Mouse (Mus musculus): ENCODE results near the gene Ebf3.

Gene Ebf3

DNA sequence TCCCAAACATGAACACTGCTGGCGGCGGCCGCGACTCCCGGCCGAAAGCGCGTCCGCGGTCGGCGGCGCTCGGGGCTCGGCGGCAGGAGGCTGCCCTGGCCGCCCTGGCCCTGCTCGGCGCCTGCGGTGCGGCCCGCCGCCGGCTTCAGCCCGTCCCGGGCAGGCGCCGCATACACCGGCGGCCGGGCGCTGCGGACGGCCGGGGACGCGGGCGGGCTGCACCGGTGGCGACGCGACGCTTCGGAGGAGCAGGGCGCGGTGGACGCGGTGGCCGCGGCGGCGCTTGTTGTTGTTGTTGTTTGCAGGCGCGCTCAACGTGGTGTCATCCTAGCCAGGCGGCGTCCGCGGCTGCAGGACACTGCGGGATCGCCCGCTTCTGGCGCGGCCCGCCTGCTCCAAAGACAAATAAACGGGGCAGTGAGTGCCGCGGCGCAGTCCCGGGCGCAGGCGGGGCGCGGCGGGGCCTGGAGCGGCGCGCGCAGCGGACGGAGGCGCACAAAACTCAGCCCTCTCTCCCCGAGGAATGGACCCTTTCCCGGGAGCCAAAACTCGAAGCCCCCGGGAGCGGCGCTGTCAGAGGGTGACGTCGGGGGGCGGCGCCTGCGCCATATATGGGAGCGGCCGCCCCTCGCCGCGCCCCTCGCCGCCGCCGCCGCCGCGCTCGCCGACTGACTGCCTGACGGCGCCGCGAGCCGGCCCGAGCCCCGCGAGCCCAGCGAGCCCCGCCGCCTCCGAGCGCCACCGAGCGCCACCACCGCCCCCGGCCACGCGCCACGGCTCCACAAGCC, at the start of gene Ebf3:
Ebf3 (minus strand) TSS at position 542 of the 788 bp plus-strand sequence.
- peak; percentile 74 to 80 for DNase-seq

DNA sequence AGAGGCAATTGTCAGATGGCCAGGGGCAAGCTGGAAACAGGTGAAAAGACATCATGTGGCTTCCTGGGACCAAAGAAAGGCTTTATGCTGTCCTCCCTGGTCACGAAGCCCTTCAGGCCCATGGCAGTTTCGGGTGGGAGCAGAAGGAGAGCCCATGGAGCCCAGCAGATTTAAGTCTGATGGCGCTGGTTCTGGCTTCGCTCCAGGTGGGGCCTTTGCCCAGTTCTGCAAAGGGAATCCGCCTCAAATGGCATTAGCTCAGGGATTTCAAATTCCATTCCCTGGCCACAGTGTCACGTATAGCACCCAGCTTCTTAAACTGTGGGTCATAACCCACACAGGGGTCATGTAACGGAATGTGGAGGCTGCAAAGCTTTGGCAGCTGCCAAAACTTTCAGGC, 32.6 kb upstream of the Ebf3 start:
- no peak for DNase-seq

DNA sequence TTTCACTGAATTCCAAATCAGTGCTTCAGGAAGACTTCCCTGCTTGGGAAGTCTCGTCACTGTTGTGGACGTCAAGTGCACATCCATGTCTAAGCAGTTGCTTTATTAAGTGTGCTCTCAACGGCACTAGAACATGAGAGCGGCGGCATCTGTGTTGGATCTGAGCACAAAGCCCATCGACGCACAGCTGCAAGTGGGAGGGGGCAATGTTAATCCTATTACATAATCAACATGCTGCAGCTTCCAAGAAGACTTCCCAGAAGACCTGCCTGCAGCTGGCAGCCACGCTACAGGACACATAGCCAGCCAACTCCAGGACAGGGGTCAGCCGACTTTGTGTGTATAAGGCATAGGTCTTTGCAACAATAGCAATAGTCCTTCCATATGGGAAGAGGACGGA, 31.8 kb upstream of the Ebf3 start:
- no peak for DNase-seq

DNA sequence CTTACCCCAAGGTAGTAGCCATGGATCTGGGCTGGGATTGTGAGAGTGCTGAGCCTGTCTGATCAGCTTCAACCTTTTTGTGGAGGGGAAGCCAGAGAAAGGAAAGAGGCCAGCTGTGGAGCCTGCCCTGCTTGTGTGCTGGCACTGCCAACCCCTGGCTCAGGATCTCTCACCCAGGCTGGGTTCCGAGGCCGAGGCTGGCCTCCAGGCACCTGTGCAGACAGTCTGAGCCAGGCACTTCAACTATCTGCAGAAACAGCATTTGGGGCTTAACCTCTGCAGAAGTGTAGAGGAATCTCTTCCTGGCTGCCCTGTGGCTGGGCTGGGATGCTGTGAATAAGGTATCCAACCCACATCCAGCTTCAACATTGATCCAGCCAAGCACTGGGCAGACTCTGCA, 19.7 kb upstream of the Ebf3 start:
- DNase-seq, result no peak

DNA sequence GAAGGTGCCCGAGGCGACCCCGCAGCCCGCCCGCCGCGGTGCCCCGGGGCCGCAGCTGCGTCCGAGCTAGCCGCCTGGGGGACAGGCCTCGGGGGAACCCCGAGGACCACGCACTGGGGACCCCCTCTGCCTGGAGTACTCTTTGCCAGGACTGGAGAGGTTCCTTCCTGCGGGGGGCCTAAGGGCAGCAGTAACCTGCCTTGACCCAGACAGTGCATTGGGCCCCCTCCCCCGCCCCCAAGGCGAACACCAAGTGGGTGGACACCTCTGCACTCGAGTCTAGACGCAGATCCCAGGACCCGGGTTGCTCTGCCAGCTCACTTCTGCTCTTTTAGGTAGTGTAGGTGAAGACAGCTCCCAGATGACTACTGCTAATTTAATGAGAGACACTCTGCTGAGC, 8.7 kb upstream of the Ebf3 start:
- DNase-seq, result no peak

DNA sequence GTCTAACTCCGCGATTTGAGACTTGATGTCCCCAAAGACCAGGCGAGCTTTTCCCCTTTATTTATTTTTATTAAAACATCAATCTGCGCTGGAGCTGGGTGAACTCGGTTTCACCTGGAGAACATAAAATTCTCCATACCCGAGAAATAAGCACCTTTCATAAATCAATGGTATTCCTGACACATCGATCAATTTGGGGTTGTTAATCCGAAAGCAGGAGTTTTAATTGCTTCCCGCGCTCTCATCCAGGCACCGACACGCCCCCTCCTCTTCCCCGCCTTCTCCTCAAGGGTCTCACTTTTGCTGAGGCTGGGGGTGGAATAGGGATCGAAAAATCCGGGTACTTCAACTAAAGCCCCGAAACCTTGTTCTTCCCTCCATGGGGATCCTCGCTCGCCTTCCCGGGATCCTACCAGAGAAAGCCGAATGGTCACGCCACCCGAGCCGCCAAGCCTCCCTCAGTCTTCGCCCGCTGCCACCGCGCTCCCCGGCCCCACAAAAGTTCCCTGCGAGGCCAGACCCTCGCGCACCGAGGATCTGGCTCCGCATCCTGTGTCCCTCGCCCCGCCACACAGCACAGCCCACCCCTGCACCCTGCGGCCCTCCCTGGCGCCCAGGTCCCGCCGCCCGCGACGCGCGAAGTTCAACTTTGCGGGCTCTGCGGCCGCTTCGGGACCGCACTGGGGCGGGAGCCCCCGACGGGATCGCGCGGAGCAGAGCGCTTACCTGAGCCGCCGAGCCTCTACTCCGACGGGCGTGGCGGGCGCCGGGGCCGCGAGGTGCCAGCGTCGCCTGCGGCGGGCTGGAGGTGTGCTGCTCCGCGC, 7.9 kb upstream of the Ebf3 start:
- no peak for DNase-seq

DNA sequence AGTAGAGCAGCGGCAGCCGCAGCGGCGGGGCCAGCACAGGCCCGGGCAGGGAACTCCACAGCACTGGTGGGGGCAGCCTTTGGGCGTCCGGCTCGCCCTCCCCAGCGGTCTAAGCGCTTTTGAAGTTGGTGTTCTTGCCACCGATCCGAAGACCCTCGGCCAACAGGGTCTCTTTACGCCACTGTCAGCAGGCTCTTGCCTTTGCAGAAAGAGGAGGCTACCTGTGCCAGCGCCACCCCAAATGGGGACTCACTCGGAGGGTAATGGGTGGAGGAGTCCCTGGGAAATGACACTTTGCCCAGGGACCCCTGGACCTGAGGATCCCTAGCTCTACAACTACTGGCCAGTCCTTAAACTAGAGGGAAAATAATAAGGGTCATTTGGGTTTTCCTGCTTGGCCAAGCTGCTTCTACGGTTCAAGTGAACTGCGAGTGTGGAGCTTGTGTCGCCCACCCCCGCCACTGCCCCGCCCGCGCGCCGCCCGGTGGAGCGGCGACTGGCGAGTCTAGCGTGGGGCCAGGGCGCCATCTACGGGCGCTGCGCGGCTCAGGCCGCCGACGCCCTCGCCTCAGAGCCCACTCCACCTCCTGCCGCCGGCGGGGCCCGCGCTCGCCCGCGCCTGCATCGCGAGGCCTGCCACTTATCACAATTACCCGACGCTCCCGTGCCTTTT, 7.0 kb upstream of the Ebf3 start:
- DNase-seq, result peak; percentile 46 to 53

DNA sequence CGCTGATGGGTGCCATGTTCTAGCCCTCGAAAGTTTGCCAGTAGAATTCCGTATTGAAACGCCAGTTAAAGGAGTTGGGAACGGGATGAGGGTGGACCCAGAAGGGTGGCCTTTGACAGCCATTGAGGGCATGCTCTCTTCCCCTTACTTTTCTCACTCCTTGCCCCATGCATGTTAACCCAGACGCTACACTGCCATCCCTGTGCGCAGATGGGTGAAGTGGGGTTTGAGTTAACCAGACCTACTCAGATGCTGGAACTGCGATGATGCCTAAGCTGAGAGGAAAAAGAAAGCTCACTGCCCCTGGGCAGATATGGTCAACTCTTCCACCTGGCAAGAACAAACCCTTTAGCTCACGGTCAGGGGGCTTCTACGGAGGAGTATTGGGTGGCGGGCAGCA, 6.1 kb upstream of the Ebf3 start:
- DNase-seq, result no peak

DNA sequence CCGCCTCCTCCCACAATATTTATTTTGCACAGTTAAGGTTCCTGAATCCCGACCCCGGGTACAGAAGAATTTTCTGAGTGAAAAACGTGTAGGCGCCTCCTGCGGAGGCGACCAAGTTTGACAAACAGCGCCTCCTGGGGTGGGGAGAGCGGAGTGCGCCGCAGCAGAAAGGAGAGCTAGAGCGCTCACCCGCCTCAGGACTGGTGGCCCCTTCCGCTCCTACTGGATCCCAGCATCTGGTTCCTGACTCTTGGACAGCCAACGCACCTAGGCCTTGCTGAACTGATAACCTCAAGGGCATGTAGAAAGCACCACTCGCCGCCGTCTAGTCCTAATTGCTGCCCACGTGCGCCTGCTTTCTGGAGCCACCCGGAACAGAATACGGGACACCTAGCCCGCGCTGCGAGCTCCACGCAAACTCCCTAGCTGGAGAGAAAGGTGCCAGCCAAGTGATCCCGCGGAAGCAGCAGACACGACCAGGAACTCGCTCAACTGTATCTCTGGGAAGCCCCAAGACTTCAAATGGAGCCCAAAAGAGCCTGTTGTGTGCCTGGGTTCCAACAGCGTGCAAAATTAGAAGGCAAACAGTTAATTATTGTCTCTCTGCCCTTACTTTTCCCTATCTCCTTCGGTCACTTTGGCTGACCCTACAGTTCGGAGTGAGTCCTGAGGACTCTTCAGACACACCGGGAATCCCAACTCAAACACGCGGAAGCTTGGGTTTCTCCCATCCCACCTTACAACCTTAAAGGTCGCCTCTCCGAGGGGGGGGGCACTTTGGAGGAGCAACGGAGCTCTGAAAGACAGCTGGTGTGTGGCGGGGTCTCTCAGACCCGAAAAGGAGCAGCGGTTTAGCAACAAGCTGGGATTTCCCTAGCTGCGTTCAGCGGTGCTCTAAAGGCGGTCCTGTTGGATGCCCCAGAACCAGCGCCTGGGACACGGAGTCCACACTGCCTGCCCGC, 5.0 kb upstream of the Ebf3 start:
- peak; percentile 51 to 52 for DNase-seq

DNA sequence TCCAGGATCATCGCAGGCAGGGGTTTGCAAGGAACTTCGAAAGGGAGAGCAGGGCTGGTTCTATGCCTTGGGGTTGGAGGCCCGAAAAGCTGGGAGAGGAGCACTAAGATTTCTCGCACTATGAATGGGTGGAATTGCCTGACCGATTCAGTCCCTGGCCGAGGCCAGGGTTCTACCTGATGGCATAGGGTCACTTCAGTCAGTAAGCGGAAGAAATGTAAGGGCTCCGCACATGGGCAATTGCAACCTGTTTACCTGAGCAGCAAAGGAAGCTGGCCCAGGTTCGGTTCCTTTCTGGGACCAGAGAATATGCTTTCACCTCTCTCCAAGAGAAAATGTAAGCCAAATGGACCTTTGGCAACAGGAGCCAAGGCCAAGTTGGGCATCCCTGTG, 4.1 kb upstream of the Ebf3 start:
- DNase-seq, result no peak

DNA sequence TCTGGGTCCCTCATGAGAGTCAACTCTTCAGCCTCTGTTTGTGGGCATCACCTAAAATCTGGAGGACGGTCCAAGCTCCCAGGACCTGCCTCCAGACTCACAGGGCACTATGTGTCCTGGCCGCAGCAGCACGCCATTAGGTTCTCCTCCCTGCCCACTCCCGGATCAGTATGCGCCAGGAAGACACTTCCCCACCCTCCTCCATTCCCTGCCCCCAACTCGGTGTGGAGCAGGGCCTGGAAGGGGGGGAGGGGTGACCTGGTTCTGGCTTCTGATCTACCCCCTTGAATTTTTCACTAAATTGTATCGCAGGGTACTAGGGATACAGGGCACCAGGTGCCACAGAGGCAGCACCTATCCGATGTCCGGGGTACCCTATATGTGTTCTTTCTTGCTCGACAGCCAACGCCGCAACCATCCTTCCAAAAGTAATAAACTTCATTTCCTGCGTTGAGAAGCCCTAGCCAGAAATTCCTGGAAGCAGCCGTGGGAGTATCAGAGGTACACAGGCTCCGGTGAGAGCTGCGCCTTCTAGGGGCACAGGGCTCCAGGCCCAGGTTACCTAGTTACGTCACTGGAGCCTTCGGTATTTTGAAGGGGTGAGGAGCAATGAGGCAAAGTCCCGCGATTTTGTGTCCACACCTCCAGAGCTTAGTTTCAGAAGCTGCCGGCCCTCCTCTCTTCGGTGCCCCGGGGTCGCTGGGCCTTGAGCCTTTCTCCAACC, 3.6 kb upstream of the Ebf3 start:
- no peak for DNase-seq

DNA sequence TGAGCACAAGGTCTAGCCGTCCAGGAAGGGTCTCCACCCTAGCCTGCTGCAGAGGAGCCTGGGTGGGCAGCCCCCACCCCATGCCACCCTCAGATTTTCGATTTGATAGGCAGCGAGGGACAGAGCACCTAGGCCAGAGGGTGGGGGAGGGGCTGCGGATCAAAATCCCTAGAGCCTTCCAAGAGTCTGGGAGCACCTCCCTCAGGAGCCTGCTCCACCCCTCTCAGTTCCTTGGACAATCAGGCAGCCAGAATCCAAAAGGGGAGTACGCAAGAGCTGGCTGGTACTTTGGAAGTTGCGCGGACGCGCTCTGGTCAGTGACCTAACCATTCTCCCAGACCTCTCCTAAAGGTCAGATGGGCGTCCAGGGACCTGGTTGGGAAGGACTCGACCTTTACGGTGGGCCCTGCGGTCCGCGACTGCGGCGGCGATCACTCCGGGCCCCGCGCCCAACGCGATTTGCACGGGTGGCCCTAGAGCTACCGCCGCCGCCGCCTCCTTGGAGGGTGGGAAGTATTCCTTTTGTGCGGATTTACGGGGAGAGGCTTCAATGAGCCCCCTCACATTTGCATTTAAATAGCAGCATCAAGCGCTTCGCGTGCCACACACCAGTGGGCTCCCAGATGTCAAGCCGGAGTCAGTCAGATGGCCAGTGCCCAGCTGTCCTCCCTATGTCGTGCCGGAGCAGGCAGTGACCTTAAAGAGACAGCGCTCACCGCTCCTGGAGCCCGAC, 2.8 kb upstream of the Ebf3 start:
- DNase-seq, result no peak

DNA sequence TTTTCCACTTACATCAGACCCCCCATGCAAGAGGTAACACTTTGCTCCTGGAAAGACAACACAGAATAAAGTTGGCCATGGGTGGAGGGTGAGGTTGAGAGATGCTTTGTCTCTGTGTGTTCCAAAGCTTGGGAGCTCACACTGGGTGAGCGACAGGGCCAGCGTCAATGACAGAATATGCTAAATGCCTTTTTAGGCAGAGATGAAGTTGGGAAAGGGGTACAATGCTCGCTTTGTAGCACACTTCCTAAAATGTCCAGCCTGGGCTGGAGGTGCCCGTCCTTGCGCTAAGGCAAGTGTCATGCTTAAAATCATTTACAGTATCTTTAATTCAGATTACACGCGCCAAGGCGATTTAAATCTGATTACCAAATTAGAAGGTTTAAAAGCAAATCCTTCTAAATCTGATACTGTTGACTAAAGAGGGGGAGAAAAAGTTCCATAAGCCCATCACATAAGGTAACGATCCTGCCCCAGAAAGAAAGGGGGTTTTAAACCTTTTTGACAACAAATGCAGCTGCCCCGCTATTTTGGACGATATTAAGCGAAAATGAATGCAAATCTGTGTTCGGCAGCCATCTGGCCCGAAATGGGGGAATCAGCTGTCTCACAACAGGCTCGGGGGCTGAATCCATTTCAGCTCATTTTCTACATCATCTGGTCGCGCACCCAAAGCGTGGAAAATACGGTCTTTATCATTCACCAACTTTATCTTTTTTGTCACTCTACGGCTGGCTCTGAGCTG, 2.1 kb upstream of the Ebf3 start:
- DNase-seq, result no peak

DNA sequence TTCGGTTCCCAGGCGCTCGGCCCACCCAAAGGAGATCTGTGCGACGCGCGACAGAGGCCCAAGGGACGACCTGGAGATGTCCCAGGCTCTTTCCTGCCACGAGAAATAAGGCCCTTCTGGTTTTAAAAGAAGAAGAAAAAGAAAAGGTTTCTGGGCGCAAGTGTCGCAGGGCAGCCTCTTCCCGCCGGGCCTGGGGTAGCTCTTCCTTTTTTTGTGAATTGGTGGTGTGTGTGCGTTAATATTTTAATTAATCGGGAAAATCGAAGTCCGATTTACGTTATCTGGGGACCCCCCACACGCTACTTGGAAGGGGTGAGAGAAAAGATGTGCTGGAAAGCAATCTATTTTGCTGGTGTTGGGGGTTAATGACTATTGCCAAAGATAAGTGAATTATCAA, 1.3 kb upstream of the Ebf3 start:
- DNase-seq, result no peak

DNA sequence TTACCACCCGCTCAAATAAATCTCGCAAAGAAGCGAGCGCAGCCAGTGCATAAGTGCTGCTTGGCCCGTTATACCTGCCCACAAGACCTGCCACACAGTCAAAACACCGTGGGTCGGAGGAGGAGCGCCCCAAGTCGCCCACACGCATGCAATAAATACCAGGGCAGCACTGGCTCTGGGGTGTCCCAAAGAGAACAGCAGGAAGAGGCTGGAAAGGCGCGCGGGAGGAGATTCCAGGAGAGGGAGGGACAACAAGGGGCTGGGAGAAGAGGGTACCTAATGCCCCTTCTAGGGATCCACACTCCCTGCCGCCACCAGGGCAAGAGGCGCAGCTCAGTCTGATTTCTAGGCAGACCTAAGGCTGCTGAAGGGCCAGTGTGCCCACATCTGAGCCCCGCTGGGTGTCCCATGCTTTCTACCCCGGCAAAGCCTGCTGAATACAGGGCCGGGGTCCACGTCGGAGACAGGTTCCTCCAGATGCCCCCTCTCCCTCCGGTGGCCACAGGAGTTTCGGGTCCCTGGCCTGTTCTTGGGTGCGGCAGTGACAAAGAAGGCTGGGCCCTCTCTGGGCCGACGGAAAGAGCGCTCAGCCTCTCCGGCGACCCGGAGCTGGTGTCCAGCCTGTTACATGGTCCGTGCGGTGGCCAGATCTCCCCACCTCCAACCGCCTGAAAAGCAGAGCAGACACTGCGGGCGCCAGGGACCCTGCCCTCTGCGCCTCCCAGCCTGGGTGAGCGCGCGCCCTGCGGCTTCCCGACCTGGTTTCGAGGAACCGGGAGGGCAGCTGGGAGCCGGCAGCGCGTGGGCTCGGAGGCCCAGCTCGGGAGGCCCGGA, 682 bp upstream of the Ebf3 start:
- DNase-seq, result no peak

DNA sequence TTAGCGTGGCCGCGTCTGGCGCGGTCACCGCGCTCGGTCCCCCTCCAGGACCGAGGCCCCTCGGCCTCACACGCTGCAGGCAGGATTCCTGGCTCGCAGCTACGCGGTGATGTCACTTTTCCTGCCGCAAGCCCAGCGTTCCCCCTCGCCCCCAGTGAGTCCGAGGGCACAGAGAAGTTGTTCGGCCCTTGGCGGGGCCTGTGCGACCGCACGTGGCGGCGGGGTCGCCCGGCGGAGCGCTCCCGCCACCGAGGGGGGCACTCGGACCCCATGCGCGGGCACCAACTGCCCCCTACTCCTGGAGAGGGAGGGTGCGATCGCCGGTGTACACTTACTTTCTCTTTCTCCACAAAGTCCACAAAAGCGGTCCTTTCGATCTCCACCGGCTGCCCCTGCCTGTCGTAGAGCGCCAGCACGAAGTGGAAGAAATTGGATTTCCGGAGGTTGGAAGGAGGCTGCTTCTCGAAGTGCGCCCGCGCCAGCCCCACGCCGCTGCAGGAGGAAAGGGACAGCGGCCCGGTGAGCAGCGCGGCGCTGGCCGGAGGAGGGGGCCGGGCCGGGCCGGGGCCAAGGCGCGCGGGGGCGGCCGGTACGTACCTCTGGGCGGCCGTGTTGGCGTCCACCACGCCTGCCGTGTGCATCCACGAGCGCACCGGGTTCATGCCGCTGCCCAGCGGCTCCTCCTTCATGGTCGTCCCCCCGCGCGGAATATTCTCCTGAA, 902 bp downstream of the Ebf3 start:
- DNase-seq, result no peak

DNA sequence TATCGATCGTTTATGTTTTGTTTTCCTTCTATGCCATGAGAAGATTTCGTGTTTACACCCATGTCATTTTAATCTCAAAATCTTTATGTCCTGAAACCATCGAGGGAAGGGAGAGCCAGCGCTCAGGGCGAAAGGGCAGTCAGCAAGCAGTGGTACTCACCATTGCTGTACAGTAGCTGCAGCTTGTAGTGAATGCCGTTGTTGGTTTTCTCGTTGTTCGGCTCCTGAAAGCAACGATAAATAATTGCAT, 1.4 kb downstream of the Ebf3 start:
- DNase-seq, result no peak

DNA sequence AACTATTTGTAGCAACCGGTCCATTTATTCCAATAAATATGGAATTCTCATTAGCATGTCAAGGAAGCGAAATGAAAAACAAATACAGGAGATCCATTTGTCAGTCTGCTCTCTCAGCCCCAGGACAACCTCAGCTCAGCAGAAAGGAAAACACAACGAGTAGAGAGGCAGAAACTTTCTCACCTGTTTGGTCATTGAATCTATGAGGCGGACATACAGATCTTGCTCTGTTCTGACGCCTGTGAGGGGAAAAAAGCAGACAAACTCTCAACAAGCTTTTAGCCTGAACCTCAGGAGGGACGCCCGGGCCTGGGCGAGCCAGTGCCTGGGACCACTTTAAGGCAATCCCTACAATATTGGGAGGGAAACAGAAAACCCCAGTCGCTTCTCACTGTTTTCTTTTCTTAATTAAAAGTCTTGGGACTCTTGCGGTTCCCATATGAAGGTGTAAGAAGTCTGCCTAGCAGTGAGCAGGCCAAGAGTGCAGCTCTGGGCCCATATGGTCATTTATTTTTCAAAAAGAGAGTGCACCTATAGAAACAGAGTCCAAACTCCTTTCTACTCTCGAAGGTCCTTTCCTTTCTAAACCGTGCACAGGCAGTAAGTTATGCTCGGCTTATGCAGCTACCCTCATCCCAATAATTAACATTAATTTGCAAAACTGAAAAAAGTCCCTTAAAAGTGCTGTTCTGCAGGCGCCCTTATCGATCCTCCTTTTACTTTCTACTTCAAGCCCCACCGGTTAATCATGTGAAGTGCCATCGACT, 1.9 kb downstream of the Ebf3 start:
- DNase-seq, result no peak
